Mouse (Mus musculus) brain, embryonic 14.5 days (tissue): ENCODE data around the gene Gm3696. TPM values are rescaled to one million over a fixed set of nuclear protein-coding genes. Genes with fewer than 3 reads are reported as not detected.
"Not testable (repeated sequence)": the region's sequence is repeated elsewhere in the genome, so short reads cannot be mapped to it uniquely, and the experiment has no call there.

Experiments
- DNase-seq: peaks from one replicate; pipeline ENCODE4 v3.0.0-alpha.2; 2011; ENCODE audit warnings: low read depth
- polyA plus RNA-seq: library from polyadenylated mRNA; depleted of rRNA; stranded (reverse); fragments of >200 nt; gene quantifications from 2 replicates; pipeline ENCODE4 v1.2.3, GENCODE M21; 2012; rRNA removed

Gene Gm3696
- polyA plus RNA-seq: 8.4 and 8.6 TPM in 2 replicates

GRCm38 (mm10) chr14:7100521-7100920 lies at the start of gene Gm3696:
Gm3696 (minus strand) TSS chr14:7100621.
- not testable (repeated sequence) for DNase-seq

GRCm38 (mm10) chr14:7125312-7125711 lies 24.9 kb upstream of the Gm3696 start, which contains the start of gene Gm6676:
Gm6676 (minus strand) TSS chr14:7125412.
- not testable (repeated sequence) for DNase-seq

- peak; percentile 34 for DNase-seq
Measured at GRCm38 (mm10) chr14:7105124-7105802, 4.8 kb upstream of the Gm3696 start.

GRCm38 (mm10) chr14:7044870-7045269 lies 55.6 kb downstream of the Gm3696 start, which contains the start of gene Gm3685:
Gm3685 (minus strand) TSS chr14:7044970.
- not testable (repeated sequence) for DNase-seq

Other genes starting within 250 kb of the Gm3696 start
- 8.5 TPM in 2 replicates for gene Gm3667, start 210.7 kb downstream of the Gm3696 start, polyA plus RNA-seq
- gene Gm6356, start 126.8 kb downstream of the Gm3696 start, polyA plus RNA-seq: not detected in 2 replicates
- 7.2 and 8.1 TPM in 2 replicates for gene Gm10406, start 73.2 kb downstream of the Gm3696 start, polyA plus RNA-seq
- not detected in 2 replicates for gene Gm3685, start 55.7 kb downstream of the Gm3696 start, polyA plus RNA-seq
- 0.03 TPM in 1 of 2 replicates, not detected in the other for gene Gm6676, start 24.8 kb upstream of the Gm3696 start, polyA plus RNA-seq
- 7.6 and 7.7 TPM in 2 replicates for gene Gm3512, start 73.9 kb upstream of the Gm3696 start, polyA plus RNA-seq
- 0.03 TPM in 1 of 2 replicates, not detected in the other for gene Gm16434, start 93.9 kb upstream of the Gm3696 start, polyA plus RNA-seq
- gene Gm3727, start 164.1 kb upstream of the Gm3696 start, polyA plus RNA-seq: not detected in 2 replicates
- gene Gm3739, start 214.4 kb upstream of the Gm3696 start, polyA plus RNA-seq: 6.4 and 7.9 TPM in 2 replicates
- gene Gm5797, start 231.8 kb upstream of the Gm3696 start, polyA plus RNA-seq: not detected in 2 replicates